Mouse (Mus musculus) forebrain, embryonic 13.5 days (tissue): Measurements from ENCODE around the gene Zfp14. TPM values are rescaled to one million over a fixed set of nuclear protein-coding genes. Genes with fewer than 3 reads are reported as not detected.

Source experiments
- ATAC-seq: fragments of 200-750 bp; cut with Nextera tagmentation; 2 replicates; pipeline ENCODE4 v1.8.0; 2017
- H3K27ac ChIP-seq: fragments of 300-500 bp; sonication (generic); 2 replicates; pipeline ENCODE4 v1.5.1; 2015; ENCODE audit warnings: inconsistent platforms, mild to moderate bottlenecking, moderate library complexity
- H3K27me3 ChIP-seq: fragments of 300-500 bp; sonication (generic); 2 replicates; pipeline ENCODE4 v1.6.1; 2015; ENCODE audit warnings: mild to moderate bottlenecking, inconsistent platforms
- H3K36me3 ChIP-seq: fragments of 300-500 bp; sonication (generic); 2 replicates; pipeline ENCODE4 v1.6.1; 2015; ENCODE audit warnings: mild to moderate bottlenecking, inconsistent platforms; ENCODE audit not compliant: poor library complexity, severe bottlenecking
- H3K4me1 ChIP-seq: fragments of 300-500 bp; sonication (generic); 2 replicates; pipeline ENCODE4 v1.6.1; 2015; ENCODE audit warnings: inconsistent platforms
- H3K4me2 ChIP-seq: fragments of 300-500 bp; sonication (generic); 2 replicates; pipeline ENCODE4 v1.6.1; 2015; ENCODE audit warnings: inconsistent platforms, mild to moderate bottlenecking, moderate library complexity
- H3K4me3 ChIP-seq: fragments of 300-500 bp; sonication (generic); 2 replicates; pipeline ENCODE4 v1.5.1; 2015; ENCODE audit warnings: mild to moderate bottlenecking, inconsistent platforms
- H3K9ac ChIP-seq: fragments of 300-500 bp; sonication (generic); 2 replicates; pipeline ENCODE4 v1.6.1; 2015; ENCODE audit warnings: mild to moderate bottlenecking, inconsistent platforms
- H3K9me3 ChIP-seq: fragments of 300-500 bp; sonication (generic); replicated peaks from 2 replicates; pipeline ENCODE4 v1.6.1; 2016; ENCODE audit warnings: inconsistent platforms
- WGBS: fragments of 180-500 bp; shearing (Covaris S2); methylation state at CpG from one replicate; pipeline ENCODE4 v1.1.7; 2015; 5-methylcytosine and 5-hydroxymethylcytosine counted together
- microRNA-seq: library from miRNA; unstranded; fragments of <30 nt; microRNA quantifications from one replicate; pipeline ENCODE4, GENCODE M21; 2016
- polyA plus RNA-seq: library from polyadenylated mRNA; unstranded; fragments of >200 nt; fragmentation: Nextera tagmentation; extraction: Ambion mirVana; gene quantifications from 2 replicates; pipeline ENCODE4 v1.2.1, GENCODE M21; 2015

Zfp14 gene
- polyA plus RNA-seq, 1 experiment from 2014 or later: 9.6 TPM

DNA sequence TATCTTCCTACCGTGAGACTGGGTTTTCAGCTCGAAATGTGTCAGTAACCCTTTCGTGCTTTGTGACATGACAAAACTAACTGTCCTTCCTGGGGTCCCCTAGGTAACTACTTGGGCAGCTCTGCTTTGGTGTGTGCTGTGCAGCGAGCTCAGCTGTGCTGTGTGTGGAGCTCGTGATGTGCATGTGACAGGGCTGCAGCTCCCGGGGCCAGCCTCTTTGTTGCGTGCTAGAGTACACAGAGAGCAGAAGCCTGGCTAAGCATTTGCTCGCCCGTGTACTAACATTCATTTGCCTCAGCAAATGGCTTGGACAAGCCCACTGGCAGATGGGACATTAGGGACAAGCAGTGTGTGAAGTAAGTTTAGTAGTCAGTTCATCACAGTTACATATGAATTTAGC, 57.8 kb downstream of the Zfp14 start:
- ATAC-seq: no peak
- 98% methylated on average over 9 of the region's 9 CpGs for WGBS
- peaks cover 79% of the 10 kb centered on the region for H3K36me3 ChIP-seq
- H3K9ac ChIP-seq: no peak overlapping the region
- H3K9me3 ChIP-seq: no peaks in the 10 kb centered on the region; the same call in 1 of the 2 replicates
- H3K4me3 ChIP-seq: no peak overlapping the region
- H3K27me3 ChIP-seq: no peaks in the 10 kb centered on the region
- no peak overlapping the region for H3K27ac ChIP-seq
- H3K4me1 ChIP-seq: no peaks in the 10 kb centered on the region
- H3K4me2 ChIP-seq: no peak overlapping the region

GRCm38 (mm10) chr7:29992698-29993097, 58.5 kb downstream of the Zfp14 start:
- Histone ChIP-seq H3K4me2 (no peak overlapping the region), H3K36me3 (peaks cover 78% of the 10 kb centered on the region), H3K4me3 (no peak overlapping the region), H3K27ac (no peak overlapping the region), H3K4me1 (no peaks in the 10 kb centered on the region), H3K27me3 (no peaks in the 10 kb centered on the region), H3K9ac (no peak overlapping the region), H3K9me3 (no peaks in the 10 kb centered on the region; the same call in 1 of the 2 replicates)
- 98% methylated on average over 8 of the region's 8 CpGs for WGBS
- no peak for ATAC-seq

- Histone ChIP-seq H3K27ac (no peak overlapping the region), H3K27me3 (no peaks in the 10 kb centered on the region), H3K36me3 (peaks cover 59% of the 10 kb centered on the region), H3K4me1 (peaks cover 8% of the 10 kb centered on the region), H3K9ac (no peak overlapping the region), H3K4me3 (no peak overlapping the region), H3K4me2 (no peak overlapping the region), H3K9me3 (no peaks in the 10 kb centered on the region; the same call in 1 of the 2 replicates)
- 94% methylated on average over 11 of the region's 11 CpGs for WGBS
- no peak for ATAC-seq
These were observed 62.1 kb downstream of the Zfp14 start for GRCm38 (mm10) chr7:29989031-29989430.

DNA sequence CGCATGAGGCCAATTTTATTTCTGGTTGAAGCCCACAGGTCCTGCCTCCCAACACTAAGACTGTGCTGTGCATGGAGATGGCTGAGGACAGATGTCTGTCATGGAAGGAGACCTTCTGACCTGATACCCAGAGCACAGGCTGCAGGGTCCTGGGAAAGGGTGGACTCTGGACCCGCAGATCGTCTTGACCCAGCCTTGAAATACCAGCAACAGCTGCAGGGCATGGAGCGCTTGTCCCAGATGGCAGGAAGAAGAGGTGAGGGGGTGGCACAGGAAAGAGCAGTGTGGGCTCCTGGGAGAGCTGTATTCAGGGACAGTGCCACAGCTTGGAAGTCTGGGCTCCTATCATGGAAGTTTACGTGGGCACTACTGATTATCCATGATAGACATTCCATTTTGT, 63.6 kb downstream of the Zfp14 start:
- ATAC-seq: no peak
- 95% methylated on average over 5 of the region's 5 CpGs for WGBS
- H3K4me3 ChIP-seq: no peak overlapping the region
- H3K9ac ChIP-seq: no peak overlapping the region
- no peaks in the 10 kb centered on the region for H3K27me3 ChIP-seq
- peaks cover 47% of the 10 kb centered on the region for H3K36me3 ChIP-seq
- H3K9me3 ChIP-seq: no peaks in the 10 kb centered on the region
- no peak overlapping the region for H3K4me2 ChIP-seq
- H3K4me1 ChIP-seq: peaks cover 16% of the 10 kb centered on the region
- no peak overlapping the region for H3K27ac ChIP-seq

Small RNAs within 50 kb of the gene (microRNA-seq; reads per million reads assigned to microRNA genes)
- gene Gm23368: not detected

Other genes starting within 250 kb of the Zfp14 start
- gene Zfp790, start 235.3 kb downstream of the Zfp14 start, polyA plus RNA-seq: 22.1 and 24.8 TPM in 2 replicates
- 11.7 and 13.7 TPM in 2 replicates for gene Zfp940, start 197.7 kb downstream of the Zfp14 start, polyA plus RNA-seq
- gene Zfp420, start 191.4 kb downstream of the Zfp14 start, polyA plus RNA-seq: 13.8 and 14.3 TPM in 2 replicates
- gene Zfp27, start 144.8 kb downstream of the Zfp14 start, polyA plus RNA-seq: 13.7 and 15.5 TPM in 2 replicates
- 7.2 and 7.5 TPM in 2 replicates for gene Zfp383, start 143.2 kb downstream of the Zfp14 start, polyA plus RNA-seq
- gene Zfp74, start 97.3 kb downstream of the Zfp14 start, polyA plus RNA-seq: 16.6 TPM in 2 replicates
- 5.7 and 6.0 TPM in 2 replicates for gene Zfp568, start 67.4 kb downstream of the Zfp14 start, polyA plus RNA-seq
- 10.3 and 11.8 TPM in 2 replicates for gene Zfp82, start 21.5 kb upstream of the Zfp14 start, polyA plus RNA-seq
- 1.7 and 3.5 TPM in 2 replicates for gene Gm26920, start 39.0 kb upstream of the Zfp14 start, polyA plus RNA-seq
- 19.3 and 20.9 TPM in 2 replicates for gene Zfp566, start 39.1 kb upstream of the Zfp14 start, polyA plus RNA-seq
- gene Zfp260, start 43.4 kb upstream of the Zfp14 start, polyA plus RNA-seq: 118 and 121 TPM in 2 replicates
- 19.0 and 21.1 TPM in 2 replicates for gene Zfp382, start 70.6 kb upstream of the Zfp14 start, polyA plus RNA-seq
- 19.5 and 23.7 TPM in 2 replicates for gene Zfp146, start 118.4 kb upstream of the Zfp14 start, polyA plus RNA-seq
- 1.7 and 4.4 TPM in 2 replicates for gene Cox7a1, start 132.8 kb upstream of the Zfp14 start, polyA plus RNA-seq
- 51.9 and 54.9 TPM in 2 replicates for gene Capns1, start 147.4 kb upstream of the Zfp14 start, polyA plus RNA-seq
- gene Polr2i, start 180.6 kb upstream of the Zfp14 start, polyA plus RNA-seq: 189 and 194 TPM in 2 replicates
- 318 and 339 TPM in 2 replicates for gene Tbcb, start 180.9 kb upstream of the Zfp14 start, polyA plus RNA-seq
- gene Ovol3, start 184.3 kb upstream of the Zfp14 start, polyA plus RNA-seq: not detected in 2 replicates
- gene Thap8, start 228.7 kb upstream of the Zfp14 start, polyA plus RNA-seq: 0.21 and 0.68 TPM in 2 replicates
- 11.6 and 13.2 TPM in 2 replicates for gene Wdr62, start 229.0 kb upstream of the Zfp14 start, polyA plus RNA-seq
- 88.8 and 91.4 TPM in 2 replicates for gene Clip3, start 240.3 kb upstream of the Zfp14 start, polyA plus RNA-seq